Mouse (Mus musculus) cerebellum, adult 9-10 months (tissue): ENCODE data around the gene Btbd6.
A peak's percentile ranks its signal among the peaks of the same experiment; 100 is the strongest.

ENCODE experiments used
- DNase-seq: peaks from one replicate; pipeline ENCODE4 v3.0.0; 2022

The Btbd6 gene

GRCm38 (mm10) chr12:112976371-112977073 lies at the start of gene Btbd6:
Gene Btbd6 (plus strand): TSS chr12:112976482.
- peak; percentile 94 for DNase-seq

DNA sequence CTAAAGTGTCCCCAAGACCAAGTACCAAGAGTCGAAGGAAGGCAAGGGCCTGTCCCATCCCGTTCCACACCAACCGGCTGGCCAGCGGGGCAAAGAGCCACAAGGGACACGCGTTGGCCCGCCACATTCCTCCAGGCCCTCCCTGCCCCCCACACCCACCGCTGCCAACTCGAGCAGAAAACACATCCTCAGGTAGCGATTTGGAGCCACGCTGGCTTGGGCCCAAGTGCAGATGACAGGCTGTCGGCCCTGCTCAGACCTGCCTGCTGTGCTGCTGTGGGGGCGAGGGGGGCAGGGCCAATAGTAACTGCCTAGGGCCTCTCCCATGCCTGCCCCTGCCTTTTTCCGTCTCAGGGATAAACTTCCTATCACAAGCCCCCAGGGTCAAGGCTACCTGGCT lies 49.0 kb upstream of the Btbd6 start:
- DNase-seq, result no peak

DNA sequence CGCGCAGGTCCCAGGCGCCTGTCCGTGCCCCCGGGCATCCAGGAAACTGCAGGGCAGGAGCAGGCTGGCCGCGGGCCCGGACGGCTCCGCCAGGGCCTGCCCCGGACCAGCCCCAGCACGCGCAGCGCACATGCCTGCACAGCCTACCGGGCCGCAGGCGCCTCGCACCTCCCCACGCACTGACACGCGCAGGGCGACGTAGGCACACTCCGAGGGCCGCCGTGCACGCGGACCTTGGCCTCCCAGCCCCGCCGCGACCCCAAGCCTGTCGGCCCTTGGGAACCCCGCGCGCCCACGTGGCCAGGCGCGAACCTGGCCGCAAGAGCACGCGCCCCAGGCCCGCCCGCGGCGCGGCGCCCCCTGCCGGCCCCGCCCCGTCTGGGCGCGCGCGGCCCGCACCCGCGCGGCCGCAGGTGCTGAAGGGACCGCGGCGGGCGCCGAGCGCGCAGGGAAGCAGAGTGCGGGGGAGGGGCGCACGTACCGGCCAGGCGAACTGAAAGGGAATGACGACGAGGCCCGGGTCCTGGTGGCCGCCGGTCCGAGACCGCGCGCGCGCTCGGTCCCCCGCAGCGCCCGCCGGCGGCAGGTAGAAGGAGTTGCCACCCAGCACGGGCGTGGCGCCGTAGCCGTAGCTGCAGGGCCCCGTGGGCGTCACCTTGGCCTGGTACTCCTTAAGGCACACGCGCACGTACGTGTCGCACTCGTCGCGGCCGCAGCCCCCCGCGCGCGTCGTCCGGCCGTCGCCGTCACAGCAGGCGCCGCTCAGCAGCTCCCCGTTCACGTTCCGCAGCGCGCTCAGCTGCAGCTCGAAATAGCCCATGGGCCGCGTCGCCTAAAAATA lies 47.7 kb upstream of the Btbd6 start:
- no peak for DNase-seq

GRCm38 (mm10) chr12:112929562-112930352 lies 46.5 kb upstream of the Btbd6 start, which contains the start of gene Jag2:
Gene Jag2 (minus strand): TSS chr12:112929776.
- DNase-seq, result peak; percentile 41

- no peak for DNase-seq
Observed at GRCm38 (mm10) chr12:112932647-112933046, 43.6 kb upstream of the Btbd6 start.

- DNase-seq, result no peak
Observed at GRCm38 (mm10) chr12:112937906-112938305, 38.4 kb upstream of the Btbd6 start.

DNA sequence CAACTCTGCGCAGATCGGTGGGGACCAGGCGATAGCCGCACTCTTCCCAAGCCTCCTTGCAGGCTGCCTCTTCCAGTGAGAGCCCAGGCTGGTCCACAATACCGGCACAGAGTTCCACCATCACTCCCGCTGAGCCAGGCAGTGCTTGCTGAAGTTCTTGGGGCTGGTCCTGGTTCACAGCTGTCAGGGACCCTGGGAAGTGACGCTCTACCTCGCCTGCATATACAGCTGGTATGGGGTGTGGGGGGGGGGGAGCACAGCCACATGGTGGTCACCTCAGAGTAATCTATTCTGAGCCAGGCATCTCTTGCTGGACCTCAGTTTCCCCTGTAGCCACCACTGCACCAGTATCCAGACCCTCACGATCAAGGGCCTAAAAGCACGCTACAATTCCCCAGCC lies 37.9 kb upstream of the Btbd6 start:
- DNase-seq, result no peak

GRCm38 (mm10) chr12:112938873-112939565 lies 37.3 kb upstream of the Btbd6 start:
- peak; percentile 85 for DNase-seq

DNA sequence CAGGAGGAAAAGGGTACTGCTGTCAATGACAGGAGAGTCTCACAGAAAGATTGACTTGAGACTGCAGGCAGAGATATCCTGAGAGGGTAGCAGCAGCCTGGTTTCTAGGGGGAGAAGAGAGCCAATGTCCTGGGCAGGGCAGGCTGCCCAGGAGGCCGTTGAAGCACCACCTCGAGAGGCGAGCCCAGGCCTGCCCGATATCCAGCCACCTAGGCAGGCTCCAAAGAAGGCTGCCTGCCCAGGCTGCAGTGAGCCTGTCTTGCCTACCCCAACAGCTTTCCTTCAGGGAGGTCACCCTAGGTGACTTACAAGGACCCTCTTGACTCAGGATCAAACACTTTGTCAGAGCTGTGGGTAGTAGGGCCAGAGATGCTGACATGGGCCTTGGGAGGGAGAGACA lies 36.0 kb upstream of the Btbd6 start:
- no peak for DNase-seq

- DNase-seq, result no peak
Observed at GRCm38 (mm10) chr12:112940710-112941109, 35.6 kb upstream of the Btbd6 start.

DNA sequence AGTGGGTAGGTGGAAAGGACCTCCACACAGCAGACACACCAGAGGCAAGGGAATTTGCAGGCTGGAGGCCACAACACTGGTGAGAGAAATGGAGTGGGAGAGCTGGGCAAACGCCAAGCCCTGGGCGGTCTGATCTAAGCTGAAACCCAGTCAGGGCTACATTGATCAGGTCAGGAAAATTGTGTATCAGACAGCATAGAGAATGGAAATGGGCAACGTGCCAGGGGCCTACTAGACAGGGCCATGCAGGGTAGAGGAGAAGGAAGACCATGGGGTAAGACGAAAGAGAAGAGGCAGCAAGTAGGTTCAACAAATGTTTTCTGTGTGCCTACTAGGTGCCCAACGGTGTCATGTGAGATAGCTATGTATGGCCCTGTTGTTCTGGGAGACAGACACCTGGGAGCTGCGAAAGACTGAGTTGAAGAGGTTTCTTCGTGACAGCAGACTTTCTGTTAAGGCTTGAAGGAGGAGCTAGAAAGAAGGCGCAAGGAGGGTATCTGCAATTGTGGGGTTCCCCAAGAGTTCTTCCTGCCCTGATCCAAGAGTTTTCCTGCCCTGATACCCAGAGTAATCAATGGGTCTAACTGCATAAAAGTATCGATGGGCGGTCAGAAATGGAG lies 35.0 kb upstream of the Btbd6 start:
- DNase-seq, result peak; percentile 78

GRCm38 (mm10) chr12:112941776-112942713 lies 34.2 kb upstream of the Btbd6 start, which contains the start of gene Nudt14:
Gene Nudt14 (minus strand): TSS chr12:112942124.
- DNase-seq, result peak; percentile 73

- DNase-seq, result no peak
Observed at GRCm38 (mm10) chr12:112943669-112944068, 32.6 kb upstream of the Btbd6 start.

GRCm38 (mm10) chr12:112947307-112947706 lies 29.0 kb upstream of the Btbd6 start:
- DNase-seq, result peak; percentile 64

GRCm38 (mm10) chr12:112950040-112950760 lies 26.1 kb upstream of the Btbd6 start:
- DNase-seq, result peak; percentile 93

- DNase-seq, result peak; percentile 70
Observed at GRCm38 (mm10) chr12:112950761-112951129, 25.5 kb upstream of the Btbd6 start.

- DNase-seq, result no peak
Observed at GRCm38 (mm10) chr12:112951150-112951842, 25.0 kb upstream of the Btbd6 start.

GRCm38 (mm10) chr12:112952433-112952832 lies 23.8 kb upstream of the Btbd6 start:
- DNase-seq, result peak; percentile 60

- DNase-seq, result peak; percentile 37
Observed at GRCm38 (mm10) chr12:112952926-112953565, 23.2 kb upstream of the Btbd6 start.
